Mouse (Mus musculus) forebrain, embryonic 11.5 days (tissue): ENCODE results near the gene Gm47985. TPM values are rescaled to one million over a fixed set of nuclear protein-coding genes. Genes with fewer than 3 reads are reported as not detected.
"Not testable (repeated sequence)": the region's sequence is repeated elsewhere in the genome, so short reads cannot be mapped to it uniquely, and the experiment has no call there.

Source experiments
- ATAC-seq: fragments of 200-750 bp; cut with Nextera tagmentation; replicated peaks from 2 replicates; pipeline ENCODE4 v1.8.0; 2017; ENCODE audit warnings: moderate TSS enrichment; ENCODE audit not compliant: low FRiP score
- DNase-seq: peaks from one replicate; pipeline ENCODE4 v3.0.0-alpha.2; 2017; ENCODE audit warnings: low spot score
- H3K27ac ChIP-seq: fragments of 300-500 bp; sonication (generic); 2 replicates; pipeline ENCODE4 v1.5.1; 2014; ENCODE audit warnings: low read depth, low read length
- H3K27me3 ChIP-seq: fragments of 300-500 bp; sonication (generic); 2 replicates; pipeline ENCODE4 v1.6.1; 2014; ENCODE audit warnings: mild to moderate bottlenecking, low read length, mixed read lengths; ENCODE audit not compliant: control insufficient read depth, insufficient read depth
- H3K36me3 ChIP-seq: fragments of 300-500 bp; sonication (generic); 2 replicates; pipeline ENCODE4 v1.6.1; 2014; ENCODE audit warnings: mild to moderate bottlenecking, low read length, moderate library complexity, mixed read lengths; ENCODE audit not compliant: control insufficient read depth, insufficient read depth
- H3K4me1 ChIP-seq: fragments of 300-500 bp; sonication (generic); replicated peaks from 2 replicates; pipeline ENCODE4 v1.6.1; 2014; ENCODE audit warnings: low read length, mixed read lengths; ENCODE audit not compliant: control insufficient read depth, insufficient read depth
- H3K4me2 ChIP-seq: fragments of 300-500 bp; sonication (generic); 2 replicates; pipeline ENCODE4 v1.6.1; 2014; ENCODE audit warnings: low read depth, mild to moderate bottlenecking, low read length, moderate library complexity, mixed read lengths; ENCODE audit not compliant: severe bottlenecking
- H3K4me3 ChIP-seq: fragments of 300-500 bp; sonication (generic); 2 replicates; pipeline ENCODE4 v1.5.1; 2014; ENCODE audit warnings: low read depth, low read length
- H3K9ac ChIP-seq: fragments of 300-500 bp; sonication (generic); 2 replicates; pipeline ENCODE4 v1.6.1; 2014; ENCODE audit warnings: low read length
- H3K9me3 ChIP-seq: fragments of 300-500 bp; sonication (generic); 2 replicates; pipeline ENCODE4 v1.6.1; 2016; ENCODE audit warnings: low read length, mixed read lengths; ENCODE audit not compliant: control insufficient read depth
- WGBS: fragments of 180-500 bp; shearing (Covaris S2); extraction: QIAGEN DNeasy Blood & Tissue Kit; methylation state at CpG from one replicate; pipeline ENCODE4 v1.1.7; 2014; 5-methylcytosine and 5-hydroxymethylcytosine counted together
- polyA plus RNA-seq: library from polyadenylated mRNA; unstranded; fragments of >200 nt; fragmentation: Nextera tagmentation; extraction: Ambion mirVana; gene quantifications from 2 replicates; pipeline ENCODE4 v1.2.1, GENCODE M21; 2014

The Gm47985 gene
- polyA plus RNA-seq, 1 experiment from 2014 or later: 0.87 TPM

- not testable (repeated sequence) for H3K36me3 ChIP-seq, H3K27ac ChIP-seq, H3K9me3 ChIP-seq, DNase-seq, H3K9ac ChIP-seq, H3K27me3 ChIP-seq, H3K4me2 ChIP-seq, H3K4me3 ChIP-seq, ATAC-seq, H3K4me1 ChIP-seq
- 93% methylated on average over 9 of the region's 9 CpGs for WGBS
Measured at GRCm38 (mm10) chr1:151154131-151154530, 28.2 kb upstream of the Gm47985 start.

GRCm38 (mm10) chr1:151156129-151156528, 26.2 kb upstream of the Gm47985 start:
- H3K4me3 ChIP-seq: no peak overlapping the region
- H3K9ac ChIP-seq: no peak overlapping the region
- no peaks in the 10 kb centered on the region for H3K9me3 ChIP-seq
- no peaks in the 10 kb centered on the region for H3K36me3 ChIP-seq
- H3K4me2 ChIP-seq: no peak overlapping the region
- H3K4me1 ChIP-seq: 0 out of 2 replicates have a peak, but pooled peaks cover 2% of the 10 kb centered on the region
- 89% methylated on average over 3 of the region's 3 CpGs for WGBS
- no peak overlapping the region for H3K27ac ChIP-seq
- H3K27me3 ChIP-seq: no peaks in the 10 kb centered on the region
- no peak for ATAC-seq
- DNase-seq: no peak

- Histone ChIP-seq H3K9ac (no peak overlapping the region), H3K27me3 (no peaks in the 10 kb centered on the region), H3K36me3 (no peaks in the 10 kb centered on the region), H3K4me2 (no peak overlapping the region), H3K4me3 (no peak overlapping the region), H3K27ac (no peak overlapping the region), H3K9me3 (no peaks in the 10 kb centered on the region), H3K4me1 (0 out of 2 replicates have a peak, but pooled peaks cover 2% of the 10 kb centered on the region)
- ATAC-seq: no peak
- DNase-seq: no peak
- WGBS: 82% methylated on average over 7 of the region's 7 CpGs
Measured at GRCm38 (mm10) chr1:151156777-151157632, 25.3 kb upstream of the Gm47985 start.

- H3K4me3 ChIP-seq: no peak overlapping the region
- H3K27ac ChIP-seq: peak overlapping the region; percentile 10; the same call in 1 of the 2 replicates
- DNase-seq (peak; percentile 68), ATAC-seq (peak; percentile 91)
- no peaks in the 10 kb centered on the region for H3K9me3 ChIP-seq
- H3K4me1 ChIP-seq: 0 out of 2 replicates have a peak, but pooled peaks cover 2% of the 10 kb centered on the region
- H3K9ac ChIP-seq: no peak overlapping the region
- no peaks in the 10 kb centered on the region for H3K36me3 ChIP-seq
- no peak overlapping the region for H3K4me2 ChIP-seq
- 32% methylated on average over 9 of the region's 9 CpGs for WGBS
- H3K27me3 ChIP-seq: no peaks in the 10 kb centered on the region
Measured at GRCm38 (mm10) chr1:151157963-151158856, 24.1 kb upstream of the Gm47985 start.

- no peaks in the 10 kb centered on the region for H3K9me3 ChIP-seq
- ATAC-seq (no peak), DNase-seq (no peak)
- no peaks in the 10 kb centered on the region for H3K27me3 ChIP-seq
- H3K4me1 ChIP-seq: 0 out of 2 replicates have a peak, but pooled peaks cover 2% of the 10 kb centered on the region
- H3K9ac ChIP-seq: no peak overlapping the region
- H3K36me3 ChIP-seq: no peaks in the 10 kb centered on the region
- no peak overlapping the region for H3K4me2 ChIP-seq
- H3K27ac ChIP-seq: no peak overlapping the region
- 81% methylated on average over 2 of the region's 2 CpGs for WGBS
- H3K4me3 ChIP-seq: no peak overlapping the region
Measured at GRCm38 (mm10) chr1:151158857-151159510, 23.4 kb upstream of the Gm47985 start.

- Histone ChIP-seq H3K27me3 (no peaks in the 10 kb centered on the region), H3K4me1 (peaks cover 11% of the 10 kb centered on the region), H3K36me3 (no peaks in the 10 kb centered on the region), H3K27ac (0 out of 2 replicates have a peak overlapping the region, but pooled peaks have one; percentile 34), H3K4me2 (no peak overlapping the region), H3K9me3 (no peaks in the 10 kb centered on the region), H3K4me3 (no peak overlapping the region), H3K9ac (no peak overlapping the region)
- no peak for DNase-seq
- ATAC-seq: peak; percentile 11; the same call in 1 of the 2 replicates
- WGBS: 22% methylated on average over 8 of the region's 8 CpGs
Measured at GRCm38 (mm10) chr1:151166031-151166430, 16.3 kb upstream of the Gm47985 start.

- Histone ChIP-seq H3K9me3 (no peaks in the 10 kb centered on the region), H3K4me1 (peaks cover 11% of the 10 kb centered on the region), H3K4me2 (peak overlapping the region; percentile 21; the same call in 1 of the 2 replicates), H3K27ac (peak overlapping the region; percentile 75), H3K36me3 (no peaks in the 10 kb centered on the region), H3K4me3 (no peak overlapping the region), H3K9ac (peak overlapping the region; percentile 47), H3K27me3 (no peaks in the 10 kb centered on the region)
- peak; percentile 63 for DNase-seq
- 10% methylated on average over 12 of the region's 12 CpGs for WGBS
- ATAC-seq: peak; percentile 77
Measured at GRCm38 (mm10) chr1:151167297-151168047, 14.9 kb upstream of the Gm47985 start.
